Comparison of ENCODE assay signal across 8 mouse cellular contexts in the genomic region with DNA sequence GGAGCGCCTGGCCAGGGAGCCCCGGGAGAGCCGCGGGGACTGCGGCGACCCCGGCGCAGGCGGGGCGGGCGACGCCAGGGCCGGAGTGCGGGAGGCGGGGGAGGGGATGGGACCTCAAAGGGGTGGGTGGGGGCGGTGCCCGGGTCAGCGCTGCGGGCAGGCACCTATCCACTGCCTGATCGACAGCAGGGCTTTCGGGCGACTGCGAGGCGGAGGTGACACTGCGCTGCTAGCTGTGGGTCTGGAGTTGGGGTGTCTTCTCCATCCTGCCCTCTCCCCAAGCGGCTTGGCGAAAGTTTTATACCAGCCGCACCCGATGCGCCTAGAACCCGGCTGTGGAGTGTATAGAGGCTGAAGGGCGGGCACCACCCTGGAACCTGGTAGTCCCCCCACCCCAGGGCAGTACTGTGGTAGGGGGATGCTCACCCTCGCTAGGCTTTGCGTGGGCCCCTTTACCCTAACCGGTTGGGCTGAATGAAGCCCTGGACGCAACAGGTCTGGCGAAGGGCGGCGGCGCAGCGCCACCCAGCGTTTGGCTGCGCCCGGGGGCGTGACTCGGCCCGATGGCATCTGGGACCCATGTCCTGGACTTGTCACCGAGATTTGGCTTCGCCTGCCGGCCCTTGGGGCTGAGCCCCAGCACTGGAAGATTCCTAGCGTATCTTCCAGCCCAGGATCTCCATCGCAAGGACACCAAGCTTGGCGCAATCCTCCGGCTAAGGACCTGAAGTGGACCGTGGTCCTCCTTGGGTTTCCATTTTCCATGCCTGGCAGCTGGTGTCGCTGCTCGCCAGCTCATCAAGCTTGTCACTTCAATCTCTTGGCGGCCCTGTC. TPM values are rescaled to one million over a fixed set of nuclear protein-coding genes. Genes with fewer than 3 reads are reported as not detected.
A peak's percentile ranks its signal among the peaks of the same experiment; 100 is the strongest.
DNase-seq lines count a peak whose midpoint lies in the region; ATAC-seq and TF ChIP-seq lines count a peak whose summit lies in the region.

A gene (minus strand): TSS at position 89 of the 834 bp plus-strand sequence.

- H3K27me3 ChIP-seq in E14TG2a.4 (ENCODE audit: insufficient read depth, low read length): peaks cover 45% of the 10 kb centered on the region
- peaks cover 58% of the 10 kb centered on the region for H3K27me3 ChIP-seq in forebrain, embryonic 10.5 days (ENCODE audit: poor library complexity, severe bottlenecking)
- peaks cover 62% of the 10 kb centered on the region for H3K27me3 ChIP-seq in heart, embryonic 15.5 days
- H3K27me3 ChIP-seq in liver, embryonic 15.5 days: peaks cover 52% of the 10 kb centered on the region
- 0 out of 2 replicates have a peak, but pooled peaks cover 9% of the 10 kb centered on the region for H3K27me3 ChIP-seq in neural tube, embryonic 14.5 days (ENCODE audit: control insufficient read depth, insufficient read depth, low read length)

- H3K4me1 ChIP-seq in E14TG2a.4 (replicated peaks; ENCODE audit: low read depth, low read length): peaks cover 15% of the 10 kb centered on the region
- peaks cover 30% of the 10 kb centered on the region for H3K4me1 ChIP-seq in forebrain, embryonic 10.5 days
- H3K4me1 ChIP-seq in heart, embryonic 15.5 days (replicated peaks): peaks cover 23% of the 10 kb centered on the region
- H3K4me1 ChIP-seq in liver, embryonic 15.5 days (replicated peaks): peaks cover 9% of the 10 kb centered on the region; the same call in 1 of the 2 replicates
- peaks cover 8% of the 10 kb centered on the region; the same call in 1 of the 2 replicates for H3K4me1 ChIP-seq in neural tube, embryonic 14.5 days (ENCODE audit: control insufficient read depth, insufficient read depth, low read length)

- WGBS in forebrain, embryonic 10.5 days: under 1% methylated on average over 58 of the region's 58 CpGs
- under 1% methylated on average over 57 of the region's 58 CpGs for WGBS in heart, embryonic 15.5 days
- under 1% methylated on average over 58 of the region's 58 CpGs for WGBS in liver, embryonic 15.5 days (ENCODE audit: insufficient replicate concordance)
- under 1% methylated on average over 57 of the region's 58 CpGs for WGBS in neural tube, embryonic 14.5 days

- peak; percentile 84 for DNase-seq in brain, embryonic 14.5 days (ENCODE audit: low read depth)
- DNase-seq in forebrain, embryonic 10.5 days (ENCODE audit: extremely low spot score, low spot score): peak; percentile 79
- DNase-seq in kidney, postnatal 14 days: peak; percentile 79
- DNase-seq in urinary bladder, adult 2 months (ENCODE audit: low spot score): peak; percentile 76

- no peak for TF ChIP-seq POLR2A in brain, embryonic 14.5 days (IDR thresholded peaks at IDR 0.05; ENCODE audit: borderline replicate concordance, extremely low read depth, insufficient read depth, insufficient read length, poor library complexity, severe bottlenecking)

- peak; percentile 48 for ATAC-seq in heart, embryonic 15.5 days (replicated peaks; ENCODE audit: insufficient number of reproducible peaks, insufficient read depth, low FRiP score, low read depth)
- peak; percentile 17; the same call in 1 of the 2 replicates for ATAC-seq in liver, embryonic 15.5 days (ENCODE audit: insufficient read depth)
- peak; percentile 65 for ATAC-seq in neural tube, embryonic 14.5 days (ENCODE audit: low read depth)

- no peak for TF ChIP-seq CTCF in E14TG2a.4 (conservative IDR thresholded peaks at IDR 0.05; ENCODE audit: low read length)
- TF ChIP-seq CTCF in brain, embryonic 14.5 days (IDR thresholded peaks at IDR 0.05; ENCODE audit: borderline replicate concordance, extremely low read depth, insufficient read depth, insufficient read length): peak; percentile 65

- peak within 1 kb of the TSS; percentile 63 for H3K9ac ChIP-seq in heart, embryonic 15.5 days
- H3K9ac ChIP-seq in liver, embryonic 15.5 days: no peak within 1 kb of the TSS
- peak within 1 kb of the TSS; percentile 63 for H3K9ac ChIP-seq in neural tube, embryonic 14.5 days (replicated peaks; ENCODE audit: low read depth, low read length)

- peak within 1 kb of the TSS; percentile 81 for H3K27ac ChIP-seq in forebrain, embryonic 10.5 days
- no peak within 1 kb of the TSS for H3K27ac ChIP-seq in heart, embryonic 15.5 days
- no peak within 1 kb of the TSS for H3K27ac ChIP-seq in liver, embryonic 15.5 days (replicated peaks)
- H3K27ac ChIP-seq in neural tube, embryonic 14.5 days (ENCODE audit: low read depth, low read length): no peak within 1 kb of the TSS

- peaks cover 26% of the 10 kb centered on the region for H3K9me3 ChIP-seq in E14TG2a.4 (ENCODE audit: low read length)
- no peaks in the 10 kb centered on the region for H3K9me3 ChIP-seq in forebrain, embryonic 10.5 days
- H3K9me3 ChIP-seq in heart, embryonic 15.5 days (replicated peaks): no peaks in the 10 kb centered on the region
- no peaks in the 10 kb centered on the region for H3K9me3 ChIP-seq in liver, embryonic 15.5 days (replicated peaks)
- no peaks in the 10 kb centered on the region for H3K9me3 ChIP-seq in neural tube, embryonic 14.5 days (ENCODE audit: control insufficient read depth, low read length)

- no peaks in the 10 kb centered on the region for H3K36me3 ChIP-seq in E14TG2a.4 (ENCODE audit: insufficient read depth, low read length)
- H3K36me3 ChIP-seq in forebrain, embryonic 10.5 days (replicated peaks): no peaks in the 10 kb centered on the region
- H3K36me3 ChIP-seq in heart, embryonic 15.5 days: no peaks in the 10 kb centered on the region
- H3K36me3 ChIP-seq in liver, embryonic 15.5 days (replicated peaks): no peaks in the 10 kb centered on the region
- H3K36me3 ChIP-seq in neural tube, embryonic 14.5 days (ENCODE audit: control insufficient read depth, insufficient read depth, low read length): no peaks in the 10 kb centered on the region

- peak within 1 kb of the TSS; percentile 89 for H3K4me3 ChIP-seq in E14TG2a.4 (replicated peaks; ENCODE audit: low read length)
- peak within 1 kb of the TSS; percentile 66 for H3K4me3 ChIP-seq in forebrain, embryonic 10.5 days
- H3K4me3 ChIP-seq in heart, embryonic 15.5 days: peak within 1 kb of the TSS; percentile 67
- peak within 1 kb of the TSS; percentile 49 for H3K4me3 ChIP-seq in liver, embryonic 15.5 days (replicated peaks)
- peak within 1 kb of the TSS; percentile 62 for H3K4me3 ChIP-seq in neural tube, embryonic 14.5 days (ENCODE audit: low read depth, low read length)

- peak within 1 kb of the TSS; percentile 99 for H3K4me2 ChIP-seq in heart, embryonic 15.5 days
- peak within 1 kb of the TSS; percentile 70 for H3K4me2 ChIP-seq in liver, embryonic 15.5 days
- H3K4me2 ChIP-seq in neural tube, embryonic 14.5 days (ENCODE audit: low read depth, low read length): peak within 1 kb of the TSS; percentile 93

RNA-seq across cellular contexts. Expression of the gene that starts here (rescaled TPM):
- 10.5 and 13.4 TPM in 2 replicates for polyA plus RNA-seq in brain, embryonic 14.5 days (2012; rRNA removed)
- 1.2 and 1.4 TPM in 2 replicates for polyA plus RNA-seq in forebrain, embryonic 10.5 days (2016; fragmentation: Nextera tagmentation; extraction: Ambion mirVana)
- 1.6 and 2.8 TPM in 2 replicates for polyA plus RNA-seq in heart, embryonic 15.5 days (2015; fragmentation: Nextera tagmentation; extraction: Ambion mirVana)
- polyA plus RNA-seq in liver, embryonic 15.5 days (2015; fragmentation: Nextera tagmentation; extraction: Ambion mirVana): 0.28 and 0.35 TPM in 2 replicates
- 14.8 and 18.3 TPM in 2 replicates for polyA plus RNA-seq in neural tube, embryonic 14.5 days (2014; fragmentation: Nextera tagmentation; extraction: Ambion mirVana)
- 2.3 and 2.8 TPM in 2 replicates for polyA plus RNA-seq in urinary bladder, adult 2 months (2012; rRNA removed)

Comparison
In these comparisons a context has a peak if more than half of its experiments do, and no peak if none do; other contexts are left out.
1. Peak in ATAC-seq, H3K4me3 ChIP-seq and H3K4me2 ChIP-seq in liver, embryonic 15.5 days; RNA of the gene not detected or under 1 TPM.